Mouse (Mus musculus) small intestine, adult 2 months (tissue): ENCODE measurements around the gene Arnt2. TPM values are rescaled to one million over a fixed set of nuclear protein-coding genes. Genes with fewer than 3 reads are reported as not detected.

ENCODE experiments used
- H3K27ac ChIP-seq: fragments of 200-500 bp; 2 replicates; pipeline ENCODE4 v1.5.1; 2012; ENCODE audit warnings: low read depth, low read length, control low read depth, inconsistent platforms; ENCODE audit not compliant: insufficient read depth
- H3K27me3 ChIP-seq: fragments of 200-500 bp; 2 replicates; pipeline ENCODE4 v1.6.1; 2012; ENCODE audit warnings: mild to moderate bottlenecking, moderate library complexity, low read length, inconsistent platforms; ENCODE audit not compliant: control insufficient read depth, insufficient read depth
- H3K36me3 ChIP-seq: fragments of 200-500 bp; 2 replicates; pipeline ENCODE4 v1.6.1; 2012; ENCODE audit warnings: mild to moderate bottlenecking, low read length, control low read depth, inconsistent platforms; ENCODE audit not compliant: control insufficient read depth, insufficient read depth
- H3K4me1 ChIP-seq: fragments of 200-500 bp; 2 replicates; pipeline ENCODE4 v1.6.1; 2012; ENCODE audit warnings: low read length, inconsistent platforms, mixed read lengths; ENCODE audit not compliant: control insufficient read depth, insufficient read depth, insufficient read length
- H3K4me3 ChIP-seq: fragments of 200-500 bp; 2 replicates; pipeline ENCODE4 v1.5.1; 2012; ENCODE audit warnings: low read depth, mild to moderate bottlenecking, control low read depth, inconsistent platforms, low read length, moderate library complexity
- CTCF ChIP-seq: fragments of 200-500 bp; IDR thresholded peaks from 2 replicates; pipeline ENCODE4 v1.5.1; 2012; ENCODE audit warnings: low read depth, mild to moderate bottlenecking, control low read depth, inconsistent platforms, low read length, moderate library complexity, mixed read lengths; ENCODE audit not compliant: insufficient replicate concordance, insufficient read length; ENCODE audit errors: extremely low read depth
- POLR2A ChIP-seq: fragments of 200-500 bp; IDR thresholded peaks from 2 replicates; pipeline ENCODE4 v1.6.1; 2012; ENCODE audit warnings: low read depth, mild to moderate bottlenecking, control low read depth, inconsistent platforms, low read length, moderate library complexity
- WGBS: fragments of 180-500 bp; shearing (Covaris S2); methylation state at CpG from one replicate; pipeline ENCODE4 v1.1.7; 2018; 5-methylcytosine and 5-hydroxymethylcytosine counted together
- polyA plus RNA-seq: library from polyadenylated mRNA; depleted of rRNA; stranded (reverse); fragments of >200 nt; gene quantifications from 2 replicates; pipeline ENCODE4 v1.2.3, GENCODE M21; 2012

The Arnt2 gene
- polyA plus RNA-seq, 1 experiment: 3.2 TPM

GRCm38 (mm10) chr7:84259309-84259985 lies 150.5 kb downstream of the Arnt2 start:
- Histone ChIP-seq H3K4me1 (peaks cover 3% of the 10 kb centered on the region; the same call in 1 of the 2 replicates), H3K36me3 (no peaks in the 10 kb centered on the region), H3K27me3 (no peaks in the 10 kb centered on the region), H3K4me3 (no peak overlapping the region), H3K27ac (no peak overlapping the region)
- no peak for TF ChIP-seq CTCF
- TF ChIP-seq POLR2A: no peak
- WGBS: 85% methylated on average over 4 of the region's 4 CpGs

GRCm38 (mm10) chr7:84256661-84257060 lies 153.3 kb downstream of the Arnt2 start:
- no peak for TF ChIP-seq CTCF
- no peak for TF ChIP-seq POLR2A
- WGBS: 94% methylated on average over 3 of the region's 3 CpGs
- no peak overlapping the region for H3K27ac ChIP-seq
- H3K27me3 ChIP-seq: no peaks in the 10 kb centered on the region
- no peak overlapping the region for H3K4me3 ChIP-seq
- H3K4me1 ChIP-seq: peaks cover 5% of the 10 kb centered on the region
- H3K36me3 ChIP-seq: no peaks in the 10 kb centered on the region

- 20% methylated on average over 1 of the region's 1 CpGs for WGBS
- TF ChIP-seq CTCF: no peak
- no peak for TF ChIP-seq POLR2A
Observed at GRCm38 (mm10) chr7:84256245-84256644, 153.7 kb downstream of the Arnt2 start.

GRCm38 (mm10) chr7:84254916-84255315 lies 155.1 kb downstream of the Arnt2 start:
- Histone ChIP-seq H3K36me3 (no peaks in the 10 kb centered on the region), H3K27ac (no peak overlapping the region), H3K27me3 (no peaks in the 10 kb centered on the region), H3K4me3 (no peak overlapping the region), H3K4me1 (peaks cover 5% of the 10 kb centered on the region)
- WGBS: 73% methylated on average over 8 of the region's 8 CpGs
- no peak for TF ChIP-seq CTCF
- TF ChIP-seq POLR2A: no peak

More at GRCm38 (mm10) chr7:84256245-84256644, 153.7 kb downstream of the Arnt2 start:
- no peaks in the 10 kb centered on the region for H3K36me3 ChIP-seq
- no peak overlapping the region for H3K4me3 ChIP-seq
- H3K4me1 ChIP-seq: peaks cover 5% of the 10 kb centered on the region
- H3K27me3 ChIP-seq: no peaks in the 10 kb centered on the region
- no peak overlapping the region for H3K27ac ChIP-seq

- no peak overlapping the region for H3K27ac ChIP-seq
- TF ChIP-seq CTCF (no peak), POLR2A (no peak)
- H3K4me3 ChIP-seq: no peak overlapping the region
- H3K27me3 ChIP-seq: no peaks in the 10 kb centered on the region
- H3K4me1 ChIP-seq: peaks cover 5% of the 10 kb centered on the region
- WGBS: 72% methylated on average over 3 of the region's 3 CpGs
- H3K36me3 ChIP-seq: no peaks in the 10 kb centered on the region
Observed at GRCm38 (mm10) chr7:84254311-84254710, 155.7 kb downstream of the Arnt2 start.

- no peaks in the 10 kb centered on the region for H3K27me3 ChIP-seq
- no peaks in the 10 kb centered on the region for H3K36me3 ChIP-seq
- peaks cover 18% of the 10 kb centered on the region for H3K4me1 ChIP-seq
- no peak for TF ChIP-seq CTCF
- TF ChIP-seq POLR2A: no peak
- WGBS: 83% methylated on average over 2 of the region's 2 CpGs
- H3K4me3 ChIP-seq: no peak overlapping the region
- no peak overlapping the region for H3K27ac ChIP-seq
Observed at GRCm38 (mm10) chr7:84251667-84252066, 158.3 kb downstream of the Arnt2 start.

- no peaks in the 10 kb centered on the region for H3K36me3 ChIP-seq
- 92% methylated on average over 2 of the region's 2 CpGs for WGBS
- H3K4me3 ChIP-seq: no peak overlapping the region
- H3K4me1 ChIP-seq: peaks cover 16% of the 10 kb centered on the region
- H3K27ac ChIP-seq: no peak overlapping the region
- H3K27me3 ChIP-seq: no peaks in the 10 kb centered on the region
- TF ChIP-seq CTCF: no peak
- no peak for TF ChIP-seq POLR2A
Observed at GRCm38 (mm10) chr7:84250736-84251135, 159.2 kb downstream of the Arnt2 start.
